Mouse (Mus musculus): ENCODE measurements around the gene Lrrc8d.
"Not testable (repeated sequence)": the region's sequence is repeated elsewhere in the genome, so short reads cannot be mapped to it uniquely, and the experiment has no call there.

Lrrc8d gene

GRCm38 (mm10) chr5:105858754-105859694, 159.3 kb downstream of the Lrrc8d start:
- DNase-seq (ENCODE audit: low spot score): no peak

- no peak for DNase-seq (ENCODE audit: low spot score)
Measured at GRCm38 (mm10) chr5:105859716-105860460, 160.1 kb downstream of the Lrrc8d start.

- DNase-seq (ENCODE audit: low spot score): no peak
Measured at GRCm38 (mm10) chr5:105860461-105860835, 160.7 kb downstream of the Lrrc8d start.

GRCm38 (mm10) chr5:105861616-105862015, 161.8 kb downstream of the Lrrc8d start:
- DNase-seq (ENCODE audit: low spot score): no peak

- not testable (repeated sequence) for DNase-seq (ENCODE audit: low spot score)
Measured at GRCm38 (mm10) chr5:105865110-105865628, 165.4 kb downstream of the Lrrc8d start.

GRCm38 (mm10) chr5:105867427-105867826, 167.7 kb downstream of the Lrrc8d start:
- no peak for DNase-seq (ENCODE audit: low spot score)

- no peak for DNase-seq (ENCODE audit: low spot score)
Measured at GRCm38 (mm10) chr5:105867841-105868447, 168.2 kb downstream of the Lrrc8d start.

GRCm38 (mm10) chr5:105868593-105868992, 168.8 kb downstream of the Lrrc8d start:
- DNase-seq (ENCODE audit: low spot score): peak; percentile 68

- no peak for DNase-seq (ENCODE audit: low spot score)
Measured at GRCm38 (mm10) chr5:105869739-105870138, 170.0 kb downstream of the Lrrc8d start.

- DNase-seq (ENCODE audit: low spot score): no peak
Measured at GRCm38 (mm10) chr5:105871140-105871539, 171.4 kb downstream of the Lrrc8d start.

GRCm38 (mm10) chr5:105872176-105872575, 172.4 kb downstream of the Lrrc8d start:
- DNase-seq (ENCODE audit: low spot score): no peak

- no peak for DNase-seq (ENCODE audit: low spot score)
Measured at GRCm38 (mm10) chr5:105872916-105873315, 173.1 kb downstream of the Lrrc8d start.

- DNase-seq (ENCODE audit: low spot score): no peak
Measured at GRCm38 (mm10) chr5:105873774-105874173, 174.0 kb downstream of the Lrrc8d start.

- no peak for DNase-seq (ENCODE audit: low spot score)
Measured at GRCm38 (mm10) chr5:105874476-105874875, 174.7 kb downstream of the Lrrc8d start.

- peak; percentile 92 for DNase-seq (ENCODE audit: low spot score)
Measured at GRCm38 (mm10) chr5:105876068-105876924, 176.5 kb downstream of the Lrrc8d start, which contains the start of gene Zfp326. TSS of gene Zfp326 (plus strand) at chr5:105876565.

GRCm38 (mm10) chr5:105876925-105877774, 177.4 kb downstream of the Lrrc8d start:
- no peak for DNase-seq (ENCODE audit: low spot score)

Measured in testis, postnatal 14 days (tissue).